Mouse (Mus musculus): ENCODE data around the gene Ablim1.
A peak's percentile ranks its signal among the peaks of the same experiment; 100 is the strongest.

Gene Ablim1

GRCm38 (mm10) chr19:57049592-57050090 lies 265.1 kb downstream of the Ablim1 start:
- no peak for DNase-seq

DNA sequence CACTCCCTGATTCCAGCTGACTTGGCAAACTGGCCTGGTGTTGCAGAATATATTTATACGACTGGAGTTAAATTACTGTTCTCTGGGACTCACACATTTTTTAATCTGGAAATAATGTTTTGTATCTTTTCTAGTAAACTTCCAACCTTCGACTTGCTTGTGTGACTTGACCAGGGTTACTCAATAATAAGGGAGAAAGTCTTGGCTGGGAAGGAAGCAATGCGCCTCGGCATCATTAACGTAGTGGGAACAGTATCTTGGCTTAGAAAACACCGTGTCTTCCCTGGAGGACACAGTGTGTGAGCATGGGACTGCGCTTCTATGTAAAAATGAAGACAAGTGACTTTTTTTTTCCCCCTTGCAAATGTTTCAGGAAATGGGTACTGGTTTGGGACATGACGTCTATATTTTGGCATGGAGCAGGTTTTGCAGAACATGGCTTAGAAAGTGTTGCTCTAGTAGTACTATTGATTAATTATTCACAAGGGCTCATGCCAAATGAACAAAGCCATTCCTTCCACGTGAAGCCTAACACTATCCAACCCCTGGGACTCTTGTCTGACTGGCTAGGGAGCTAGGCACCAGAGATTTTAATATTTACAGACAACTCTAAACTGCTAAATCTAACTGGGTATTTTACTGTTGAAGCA lies 266.9 kb downstream of the Ablim1 start:
- no peak for DNase-seq

DNA sequence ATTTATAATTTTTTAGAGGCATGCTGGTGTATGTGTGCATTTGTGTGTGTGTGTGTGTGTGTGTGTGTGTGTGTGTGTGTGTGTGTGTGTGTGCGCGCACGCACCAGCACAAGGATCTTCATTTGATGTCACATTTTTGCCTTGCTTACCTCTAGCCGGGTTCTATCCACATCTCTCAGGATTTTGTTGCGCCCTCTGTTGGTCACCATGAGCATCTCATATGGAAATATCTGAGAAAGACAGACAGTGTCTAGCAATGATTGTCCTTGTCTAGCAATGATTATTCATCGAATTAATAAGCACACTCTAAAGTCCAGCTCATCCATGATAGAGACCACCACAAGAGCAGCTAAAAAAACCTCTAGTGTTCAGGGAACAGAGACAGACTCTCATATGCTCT lies 275.5 kb downstream of the Ablim1 start:
- peak; percentile 34 for DNase-seq

GRCm38 (mm10) chr19:57036860-57037259 lies 277.9 kb downstream of the Ablim1 start:
- DNase-seq = no peak

- DNase-seq = peak; percentile 58
These were observed 283.1 kb downstream of the Ablim1 start for GRCm38 (mm10) chr19:57031582-57031981.

GRCm38 (mm10) chr19:57029461-57029860 lies 285.3 kb downstream of the Ablim1 start:
- no peak for DNase-seq

DNA sequence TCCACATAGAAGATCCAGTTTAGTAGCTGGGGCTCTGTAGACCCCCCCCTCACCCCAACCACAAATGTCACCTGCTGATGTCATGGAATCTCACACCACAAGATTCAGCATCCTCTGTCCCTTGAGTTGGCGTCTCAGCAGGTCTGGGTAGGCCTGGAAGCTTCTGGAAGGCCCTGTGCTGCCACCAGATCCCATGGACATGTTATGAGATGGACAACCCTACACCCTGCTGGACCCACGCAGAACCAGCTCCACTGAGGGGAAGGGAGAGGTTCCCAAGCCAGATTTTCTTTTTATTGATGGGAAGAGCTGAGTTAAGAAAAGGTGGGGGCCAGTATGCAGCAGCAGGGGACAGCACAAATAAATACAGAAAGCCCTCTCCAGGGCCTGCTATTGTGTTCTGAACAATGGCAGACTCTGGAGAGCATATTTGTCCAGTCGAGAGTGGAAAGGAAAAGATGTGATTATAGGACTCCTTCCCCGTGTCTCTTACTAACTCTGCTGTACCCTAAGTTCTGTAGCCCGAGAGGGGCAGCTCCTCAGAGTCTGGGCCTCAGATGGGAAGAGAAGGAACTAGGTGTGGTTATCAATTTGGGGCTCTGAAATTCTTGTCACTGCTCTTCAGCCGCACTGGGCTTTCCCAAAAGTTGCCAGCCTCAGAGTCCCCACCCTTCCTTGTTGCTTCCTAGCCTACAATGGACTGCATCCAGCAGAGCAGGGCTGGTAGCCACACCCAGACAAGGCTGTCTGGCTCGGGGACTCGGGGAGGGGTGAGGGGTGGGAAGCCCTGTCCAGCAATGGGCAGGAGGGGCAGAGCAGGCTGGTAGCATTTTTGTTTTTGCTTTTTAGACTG lies 286.2 kb downstream of the Ablim1 start:
- no peak for DNase-seq

DNA sequence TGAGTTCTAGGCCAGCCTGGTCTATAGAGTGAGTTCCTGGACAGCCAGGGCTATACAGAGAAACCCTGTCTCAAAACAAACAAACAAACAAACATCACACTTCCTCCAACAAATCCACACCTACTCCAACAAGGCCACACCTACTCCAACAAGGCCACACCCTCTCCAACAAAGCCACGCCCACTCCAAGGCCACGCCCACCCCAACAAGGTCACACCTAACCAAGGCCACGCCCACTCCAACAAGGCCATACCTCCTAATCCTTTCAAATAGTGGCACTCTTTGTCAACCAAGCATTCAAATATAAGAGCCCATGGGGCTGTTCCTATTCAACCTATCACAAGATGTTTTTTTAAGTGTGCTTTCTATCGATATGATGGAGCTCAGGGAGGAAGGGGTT lies 288.2 kb downstream of the Ablim1 start:
- DNase-seq = no peak

- no peak for DNase-seq
These were observed 296.9 kb downstream of the Ablim1 start for GRCm38 (mm10) chr19:57017785-57018179.

- DNase-seq = no peak
These were observed 297.5 kb downstream of the Ablim1 start for GRCm38 (mm10) chr19:57016995-57017784.

- DNase-seq = no peak
These were observed 299.9 kb downstream of the Ablim1 start for GRCm38 (mm10) chr19:57014808-57015207.

DNA sequence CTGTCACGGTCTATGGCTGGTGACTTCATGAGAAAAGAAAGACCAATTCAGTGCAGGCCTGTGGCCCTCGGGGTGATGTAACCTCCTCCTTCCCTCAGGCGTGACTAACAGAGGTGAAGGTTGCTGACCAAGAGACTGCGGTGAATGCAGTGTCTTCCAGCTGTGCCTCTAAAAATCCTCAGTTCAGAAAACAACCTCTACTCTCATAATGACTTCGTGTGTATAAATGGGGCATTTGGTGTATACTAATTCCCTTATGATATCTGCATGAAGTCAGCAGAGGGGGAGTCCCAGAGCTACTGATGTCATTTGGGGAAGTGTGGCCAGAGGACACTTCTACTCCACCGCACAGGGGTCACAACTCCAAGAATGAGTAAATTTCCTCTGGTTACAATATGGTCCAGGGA lies 301.4 kb downstream of the Ablim1 start:
- DNase-seq = no peak

GRCm38 (mm10) chr19:57012068-57012467 lies 302.7 kb downstream of the Ablim1 start:
- no peak for DNase-seq

GRCm38 (mm10) chr19:57010064-57010463 lies 304.7 kb downstream of the Ablim1 start:
- no peak for DNase-seq

DNA sequence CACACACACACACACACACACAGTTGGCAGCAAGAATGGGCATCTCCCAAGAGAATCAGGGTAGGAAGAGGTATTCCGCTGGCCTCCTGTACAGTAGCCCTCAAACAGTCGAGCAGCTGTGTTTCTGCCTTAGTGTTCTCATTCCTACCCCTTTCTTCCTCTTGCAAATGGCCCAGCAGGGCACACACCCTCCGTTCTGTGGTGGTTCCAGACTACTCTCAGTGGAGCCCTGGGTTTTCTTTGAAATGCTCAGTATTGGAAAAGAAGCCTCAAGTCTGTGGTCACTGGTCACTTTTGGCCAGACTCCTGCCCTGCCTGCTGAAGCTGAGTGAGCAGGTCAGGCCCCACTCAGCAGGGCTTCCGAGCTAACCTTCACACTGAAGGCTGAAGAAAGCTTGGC lies 305.1 kb downstream of the Ablim1 start:
- DNase-seq = no peak

DNA sequence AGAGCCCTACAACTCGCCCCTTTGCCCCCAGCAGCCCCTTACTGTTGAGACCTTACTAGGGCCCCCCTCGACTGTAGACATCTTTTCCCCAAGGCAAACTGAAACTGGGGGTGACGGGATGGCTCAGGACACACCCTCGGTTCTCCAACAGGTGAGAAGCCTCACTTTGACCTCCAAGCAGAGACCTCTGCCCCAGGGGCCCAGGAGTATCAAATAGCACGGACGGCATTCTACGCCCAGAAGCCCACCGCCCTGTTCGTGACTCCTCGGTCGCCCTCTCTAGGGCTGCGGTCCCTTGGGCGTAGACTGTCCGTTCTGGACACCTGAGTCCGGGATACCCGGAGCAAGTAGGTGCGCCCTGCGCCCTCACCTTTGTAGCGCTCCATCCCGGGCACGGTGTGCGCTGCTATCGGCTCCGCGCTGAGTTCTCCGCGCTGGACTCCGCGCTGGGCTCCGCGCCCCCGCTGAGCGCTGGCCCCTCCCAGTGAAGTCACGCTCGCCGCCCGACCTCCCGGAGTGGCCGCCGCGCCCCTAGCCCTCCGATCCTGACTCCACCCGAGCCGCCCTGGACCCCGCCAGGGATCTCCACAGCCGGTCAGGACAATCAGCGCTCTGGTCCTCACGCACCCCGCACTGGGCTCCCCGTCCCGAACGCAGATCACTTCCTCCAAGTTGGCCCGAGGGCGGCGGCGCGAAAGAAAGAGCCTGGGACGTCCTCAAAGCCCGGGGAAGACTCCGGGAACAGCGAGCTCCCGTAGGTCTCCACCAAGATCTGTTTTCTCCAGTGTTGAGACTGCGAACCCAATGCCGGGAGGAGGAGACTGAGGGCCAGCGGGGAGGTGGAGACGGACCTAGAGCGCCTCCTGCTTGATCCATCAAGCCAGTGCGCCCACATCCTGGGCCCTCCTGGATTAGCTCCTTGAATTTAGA lies 306.7 kb downstream of the Ablim1 start, which contains the start of gene Afap1l2:
Gene Afap1l2, minus strand, starts transcription at position 448 of the 930 bp plus-strand sequence.
- peak; percentile 27 for DNase-seq

DNA sequence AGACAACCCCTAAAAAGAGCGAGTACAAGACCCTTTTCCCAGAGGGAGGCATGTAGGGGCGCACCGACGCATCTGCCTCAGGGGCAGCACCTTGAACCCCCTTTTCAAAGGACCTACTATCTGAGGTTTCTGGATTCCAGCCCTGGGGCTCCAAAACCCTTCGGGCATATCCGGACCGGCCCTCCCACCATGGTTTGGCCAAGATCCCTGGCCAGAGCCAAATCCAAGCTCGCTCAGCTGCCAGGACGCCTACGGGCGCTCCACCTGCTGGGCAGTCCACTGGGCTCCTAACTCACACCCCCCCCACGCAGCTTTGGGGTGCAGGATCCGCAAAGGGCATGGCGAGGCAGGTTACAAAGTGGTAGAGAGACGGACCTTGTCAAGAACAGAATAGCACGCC lies 307.4 kb downstream of the Ablim1 start:
- peak; percentile 37 for DNase-seq

- DNase-seq = no peak
These were observed 307.9 kb downstream of the Ablim1 start for GRCm38 (mm10) chr19:57006841-57007240.

- DNase-seq = no peak
These were observed 309.7 kb downstream of the Ablim1 start for GRCm38 (mm10) chr19:57005062-57005461.

GRCm38 (mm10) chr19:57003460-57003810 lies 311.3 kb downstream of the Ablim1 start:
- DNase-seq = no peak

- DNase-seq = no peak
These were observed 311.8 kb downstream of the Ablim1 start for GRCm38 (mm10) chr19:57002741-57003459.

Data from right cerebral cortex, postnatal 14 days (tissue).